Mouse (Mus musculus): ENCODE data around the gene Pigr. TPM values are rescaled to one million over a fixed set of nuclear protein-coding genes. Genes with fewer than 3 reads are reported as not detected.

Pigr gene
- total RNA-seq (2023), result 0.15 TPM

GRCm38 (mm10) chr1:130826448-130826847, at the start of gene Pigr:
Gene Pigr, plus strand, starts transcription at chr1:130826684.

DNA sequence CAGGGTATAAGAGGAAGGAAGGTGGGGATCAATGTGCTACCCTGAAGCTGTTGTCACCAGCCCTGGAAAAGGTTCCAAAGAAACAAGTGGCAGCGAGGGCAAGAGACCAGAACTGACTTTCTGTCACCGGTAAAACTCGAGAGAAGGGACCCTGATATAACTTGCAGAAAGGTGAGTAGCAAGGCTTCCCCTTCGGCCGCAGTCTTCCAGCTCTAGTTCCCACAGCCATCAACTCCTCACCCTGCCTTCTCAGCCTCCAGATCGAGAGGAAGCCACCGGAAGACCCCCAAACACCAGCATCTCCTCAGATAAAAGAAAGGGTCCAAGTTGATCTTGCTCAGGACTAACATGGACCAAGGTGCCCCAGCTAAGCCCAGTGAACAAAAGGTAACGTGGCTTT, 25.9 kb upstream of the Pigr start, which contains the start of gene Fcamr:
Gene Fcamr, plus strand, starts transcription at position 301 of the 400 bp plus-strand sequence.

GRCm38 (mm10) chr1:130865541-130866221, 39.2 kb downstream of the Pigr start, which contains the start of gene Fcmr:
Gene Fcmr, plus strand, starts transcription at chr1:130865669.

DNA sequence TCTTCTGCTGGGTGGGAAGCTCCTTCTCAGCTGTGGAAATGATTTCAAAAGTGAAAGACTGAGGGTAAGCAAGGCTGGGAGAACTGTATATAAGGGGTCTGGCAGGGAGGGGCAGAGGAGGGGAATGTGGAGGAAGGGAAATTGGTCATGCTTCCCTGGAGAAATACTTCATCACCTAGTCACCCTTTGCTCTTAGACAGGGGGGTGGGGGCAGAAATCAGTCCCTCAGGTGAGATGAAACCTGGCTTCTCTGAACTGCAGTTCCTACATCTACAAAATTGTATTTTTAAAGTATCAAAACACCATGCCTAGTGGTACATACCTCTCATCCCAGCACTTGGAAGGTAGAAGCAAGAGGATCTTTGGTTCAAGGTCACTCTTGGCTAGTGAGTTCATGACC, 60.9 kb downstream of the Pigr start, which contains the start of gene Il24:
Gene Il24, minus strand, starts transcription at position 101 of the 400 bp plus-strand sequence.

Other genes with a start within 250 kb of the Pigr start
- not detected for gene Zp3r, start 197.1 kb upstream of the Pigr start, total RNA-seq (2023)
- gene C4bp, start 165.1 kb upstream of the Pigr start, total RNA-seq (2023), result not detected
- gene Gm29427, start 110.9 kb upstream of the Pigr start, total RNA-seq (2023), result not detected
- gene Yod1, start 109.4 kb upstream of the Pigr start, total RNA-seq (2023), result 12.6 TPM
- 16.1 TPM for gene Pfkfb2, start 97.4 kb upstream of the Pigr start, total RNA-seq (2023)
- 0.62 TPM for gene AA986860, start 94.7 kb upstream of the Pigr start, total RNA-seq (2023)
- not detected for gene Fcamr, start 25.8 kb upstream of the Pigr start, total RNA-seq (2023)
- gene Fcmr, start 39.0 kb downstream of the Pigr start, total RNA-seq (2023), result 57.6 TPM
- gene Il24, start 60.8 kb downstream of the Pigr start, total RNA-seq (2023), result not detected
- not detected for gene Il20, start 84.8 kb downstream of the Pigr start, total RNA-seq (2023)
- not detected for gene Il19, start 113.4 kb downstream of the Pigr start, total RNA-seq (2023)
- 1.2 TPM for gene Il10, start 193.2 kb downstream of the Pigr start, total RNA-seq (2023)

Data from CD4-positive naive resting alpha-beta T cell, adult 76 days (primary cell).